Mouse (Mus musculus) midbrain, embryonic 11.5 days (tissue): ENCODE data around the gene Aebp2. TPM values are rescaled to one million over a fixed set of nuclear protein-coding genes. Genes with fewer than 3 reads are reported as not detected.

ENCODE experiments used
- ATAC-seq: fragments of 200-750 bp; cut with Nextera tagmentation; 2 replicates; pipeline ENCODE4 v1.8.0; 2017; ENCODE audit warnings: moderate TSS enrichment, moderate library complexity; ENCODE audit not compliant: low FRiP score
- DNase-seq: peaks from one replicate; pipeline ENCODE4 v3.0.0; 2015; ENCODE audit warnings: low spot score; ENCODE audit errors: missing footprints
- H3K27ac ChIP-seq: fragments of 300-500 bp; sonication (generic); 2 replicates; pipeline ENCODE4 v1.5.1; 2014; ENCODE audit warnings: low read depth, low read length
- H3K27me3 ChIP-seq: fragments of 300-500 bp; sonication (generic); 2 replicates; pipeline ENCODE4 v1.6.1; 2014; ENCODE audit warnings: mild to moderate bottlenecking, low read length, moderate library complexity, mixed read lengths; ENCODE audit not compliant: control insufficient read depth, insufficient read depth
- H3K36me3 ChIP-seq: fragments of 300-500 bp; sonication (generic); 2 replicates; pipeline ENCODE4 v1.6.1; 2014; ENCODE audit warnings: mild to moderate bottlenecking, low read length, moderate library complexity, mixed read lengths; ENCODE audit not compliant: control insufficient read depth, insufficient read depth
- H3K4me1 ChIP-seq: fragments of 300-500 bp; sonication (generic); 2 replicates; pipeline ENCODE4 v1.6.1; 2014; ENCODE audit warnings: low read length; ENCODE audit not compliant: control insufficient read depth, insufficient read depth
- H3K4me2 ChIP-seq: fragments of 300-500 bp; sonication (generic); 2 replicates; pipeline ENCODE4 v1.6.1; 2014; ENCODE audit warnings: mild to moderate bottlenecking, moderate library complexity
- H3K4me3 ChIP-seq: fragments of 300-500 bp; sonication (generic); 2 replicates; pipeline ENCODE4 v1.5.1; 2014; ENCODE audit warnings: low read depth, low read length
- H3K9ac ChIP-seq: fragments of 300-500 bp; sonication (generic); 2 replicates; pipeline ENCODE4 v1.6.1; 2014; ENCODE audit warnings: low read length
- H3K9me3 ChIP-seq: fragments of 300-500 bp; sonication (generic); 2 replicates; pipeline ENCODE4 v1.6.1; 2016; ENCODE audit warnings: low read length; ENCODE audit not compliant: control insufficient read depth
- WGBS: fragments of 180-500 bp; shearing (Covaris S2); extraction: QIAGEN DNeasy Blood & Tissue Kit; methylation state at CpG from one replicate; pipeline ENCODE4 v1.1.7; 2014; 5-methylcytosine and 5-hydroxymethylcytosine counted together
- polyA plus RNA-seq: library from polyadenylated mRNA; unstranded; fragments of >200 nt; fragmentation: Nextera tagmentation; extraction: Ambion mirVana; gene quantifications from 2 replicates; pipeline ENCODE4 v1.2.1, GENCODE M21; 2014

Aebp2 gene
- polyA plus RNA-seq, 1 experiment from 2014 or later: 22.3 TPM

DNA sequence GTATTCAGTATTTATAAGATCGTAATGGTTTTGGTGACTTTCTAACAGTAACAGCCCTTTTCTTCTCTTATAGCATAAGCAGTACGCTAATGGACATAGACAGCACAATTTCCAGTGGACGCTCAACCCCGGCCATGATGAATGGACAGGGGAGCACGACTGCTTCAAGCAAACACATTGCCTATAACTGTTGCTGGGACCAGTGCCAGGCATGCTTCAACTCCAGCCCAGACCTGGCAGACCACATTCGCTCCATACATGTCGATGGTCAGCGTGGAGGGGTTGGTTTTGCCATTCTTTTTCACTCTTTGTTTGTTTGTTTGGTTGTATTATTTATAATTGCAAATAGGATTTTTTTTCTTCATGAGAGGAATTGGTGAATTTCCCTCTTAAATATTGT, 11.2 kb downstream of the Aebp2 start:
- 95% methylated on average over 8 of the region's 8 CpGs for WGBS
- Histone ChIP-seq H3K4me3 (no peak overlapping the region), H3K9me3 (no peaks in the 10 kb centered on the region), H3K27ac (no peak overlapping the region), H3K4me1 (peaks cover 11% of the 10 kb centered on the region), H3K36me3 (peaks cover 9% of the 10 kb centered on the region; the same call in 1 of the 2 replicates), H3K9ac (no peak overlapping the region), H3K27me3 (no peaks in the 10 kb centered on the region), H3K4me2 (no peak overlapping the region)
- ATAC-seq (no peak), DNase-seq (peak; percentile 71)

DNA sequence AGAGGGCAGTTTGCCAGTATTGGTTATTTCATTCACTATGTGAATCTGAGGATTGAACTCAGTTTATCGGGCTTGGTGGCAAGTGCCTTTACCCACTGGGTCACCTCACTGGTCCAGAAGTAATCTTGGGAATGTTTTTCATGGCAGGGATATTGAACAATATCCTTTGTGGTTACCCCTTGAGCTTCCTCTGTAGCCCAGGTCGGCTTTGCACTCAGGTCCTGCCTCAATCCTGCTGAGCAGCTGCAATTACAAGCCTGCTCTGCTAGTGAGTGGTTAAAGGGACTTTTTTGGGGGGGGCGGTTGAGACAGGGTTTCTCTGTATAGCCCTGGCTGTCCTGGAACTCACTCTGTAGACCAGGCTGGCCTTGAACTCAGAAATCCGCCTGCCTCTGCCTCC, 13.8 kb downstream of the Aebp2 start:
- no peak for DNase-seq
- WGBS: 95% methylated on average over 4 of the region's 4 CpGs

DNA sequence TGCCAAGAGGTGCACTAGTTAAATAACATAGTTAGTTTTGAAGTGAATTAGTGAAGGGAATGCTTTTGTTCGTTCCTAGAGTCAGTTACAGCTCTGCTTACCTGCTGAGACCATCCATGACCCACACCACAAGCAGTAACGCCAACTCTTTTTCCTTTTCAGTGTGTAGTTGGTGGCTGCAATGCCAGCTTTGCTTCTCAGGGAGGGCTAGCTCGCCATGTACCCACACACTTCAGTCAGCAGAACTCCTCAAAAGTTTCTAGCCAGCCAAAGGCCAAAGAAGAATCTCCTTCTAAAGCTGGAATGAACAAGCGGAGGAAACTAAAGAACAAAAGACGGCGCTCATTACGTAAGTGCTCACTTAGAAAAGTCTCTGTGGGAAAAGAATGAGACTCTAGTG, 19.5 kb downstream of the Aebp2 start:
- H3K4me3 ChIP-seq: no peak overlapping the region
- H3K27me3 ChIP-seq: no peaks in the 10 kb centered on the region
- ATAC-seq: no peak
- H3K9ac ChIP-seq: no peak overlapping the region
- no peak overlapping the region for H3K27ac ChIP-seq
- no peak for DNase-seq
- H3K4me1 ChIP-seq: no peaks in the 10 kb centered on the region
- no peak overlapping the region for H3K4me2 ChIP-seq
- WGBS: 90% methylated on average over 7 of the region's 7 CpGs
- no peaks in the 10 kb centered on the region for H3K9me3 ChIP-seq
- H3K36me3 ChIP-seq: peaks cover 27% of the 10 kb centered on the region

More for the DNA sequence above, 13.8 kb downstream of the Aebp2 start:
- H3K36me3 ChIP-seq: peaks cover 18% of the 10 kb centered on the region; the same call in 1 of the 2 replicates
- no peak overlapping the region for H3K27ac ChIP-seq
- no peaks in the 10 kb centered on the region for H3K27me3 ChIP-seq
- H3K4me3 ChIP-seq: no peak overlapping the region
- H3K4me2 ChIP-seq: no peak overlapping the region
- ATAC-seq: no peak
- H3K9ac ChIP-seq: no peak overlapping the region
- H3K4me1 ChIP-seq: no peaks in the 10 kb centered on the region
- H3K9me3 ChIP-seq: no peaks in the 10 kb centered on the region

DNA sequence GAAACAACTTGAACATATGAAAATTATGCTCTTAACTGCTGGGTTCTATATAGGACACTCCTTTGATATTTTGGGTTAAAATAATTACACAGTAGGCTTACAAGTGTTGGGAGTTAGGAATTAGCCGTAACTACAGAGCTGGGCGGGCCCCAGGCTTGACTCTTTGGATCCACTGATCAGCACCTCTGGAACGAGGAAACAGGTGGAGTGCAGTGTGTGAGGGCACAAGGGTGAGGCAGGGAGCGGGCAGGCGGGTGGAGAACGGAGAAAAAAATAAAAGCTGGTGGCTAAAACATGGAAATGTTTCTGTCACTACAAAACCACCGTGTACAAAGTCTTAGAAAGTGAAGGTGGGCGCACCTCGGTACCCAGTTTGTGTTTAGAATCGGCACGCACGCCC, 20.2 kb downstream of the Aebp2 start:
- no peaks in the 10 kb centered on the region for H3K4me1 ChIP-seq
- no peaks in the 10 kb centered on the region for H3K9me3 ChIP-seq
- no peak overlapping the region for H3K4me3 ChIP-seq
- no peak overlapping the region for H3K27ac ChIP-seq
- DNase-seq (no peak), ATAC-seq (no peak)
- peaks cover 28% of the 10 kb centered on the region for H3K36me3 ChIP-seq
- no peaks in the 10 kb centered on the region for H3K27me3 ChIP-seq
- no peak overlapping the region for H3K9ac ChIP-seq
- WGBS: 96% methylated on average over 12 of the region's 12 CpGs
- no peak overlapping the region for H3K4me2 ChIP-seq

DNA sequence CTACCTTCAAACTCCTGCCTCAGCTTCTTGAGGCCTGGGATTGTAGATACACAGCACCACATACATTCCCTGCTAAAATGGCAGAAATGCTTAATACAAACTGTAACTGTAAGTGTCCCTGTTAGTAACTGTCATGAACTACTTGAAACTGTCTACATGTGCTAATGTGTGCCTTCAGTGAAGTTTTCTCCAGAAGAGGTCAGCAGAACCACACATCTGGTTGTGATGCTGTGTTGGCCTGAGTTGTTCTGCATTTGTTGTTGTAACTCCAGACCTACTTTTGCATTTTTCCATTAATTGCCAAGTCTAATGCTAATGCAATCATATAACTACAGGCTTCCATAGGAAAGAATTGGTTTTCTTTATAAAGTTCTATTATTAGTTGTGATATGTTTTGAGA, 23.5 kb downstream of the Aebp2 start:
- Histone ChIP-seq H3K9me3 (no peaks in the 10 kb centered on the region), H3K36me3 (peaks cover 18% of the 10 kb centered on the region), H3K9ac (no peak overlapping the region), H3K4me3 (no peak overlapping the region), H3K4me1 (no peaks in the 10 kb centered on the region), H3K4me2 (no peak overlapping the region), H3K27ac (no peak overlapping the region), H3K27me3 (no peaks in the 10 kb centered on the region)
- DNase-seq (no peak), ATAC-seq (no peak)

DNA sequence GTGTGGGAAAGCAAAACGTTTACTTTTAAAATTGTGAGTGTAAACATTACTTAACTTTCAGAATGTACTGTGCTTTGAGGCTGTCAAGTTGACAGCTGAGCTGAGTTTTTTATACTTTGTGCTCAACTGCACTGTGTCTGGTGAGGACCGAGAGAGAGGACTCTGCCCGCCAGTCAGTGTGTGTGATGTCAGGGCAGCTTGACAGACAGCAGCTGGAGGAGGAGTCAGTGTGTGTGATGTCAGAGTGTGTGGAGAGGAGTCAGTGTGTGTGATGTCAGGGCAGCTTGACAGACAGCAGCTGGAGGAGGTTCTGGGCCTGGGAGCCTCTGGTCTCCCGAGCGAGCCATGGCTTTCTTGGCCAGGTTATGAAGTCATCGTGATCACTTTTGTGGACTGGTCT, 24.4 kb downstream of the Aebp2 start:
- Histone ChIP-seq H3K27me3 (no peaks in the 10 kb centered on the region), H3K4me3 (no peak overlapping the region), H3K4me1 (no peaks in the 10 kb centered on the region), H3K4me2 (no peak overlapping the region), H3K27ac (no peak overlapping the region), H3K9me3 (no peaks in the 10 kb centered on the region), H3K9ac (no peak overlapping the region), H3K36me3 (peaks cover 15% of the 10 kb centered on the region)
- ATAC-seq: peak; percentile 46; the same call in 1 of the 2 replicates
- 86% methylated on average over 6 of the region's 6 CpGs for WGBS
- no peak for DNase-seq

DNA sequence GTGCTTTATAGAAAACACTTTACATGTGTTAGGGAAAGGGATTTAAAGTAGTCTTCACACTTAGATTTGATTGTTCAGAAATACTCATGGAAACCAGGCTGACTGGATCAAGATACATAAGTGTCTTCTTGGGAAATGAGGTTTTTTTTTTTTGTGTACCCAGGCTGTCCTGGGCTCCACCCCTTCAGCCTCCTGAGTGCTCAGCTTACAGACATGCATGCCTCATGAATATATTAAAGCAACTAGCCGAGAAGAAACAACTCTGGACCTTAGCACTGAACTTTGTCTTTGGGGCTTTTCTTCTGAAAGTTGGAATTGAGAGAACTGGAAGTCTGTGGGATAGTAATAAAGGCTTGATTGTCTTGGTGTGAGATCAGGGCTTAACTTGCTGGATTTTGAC, 27.3 kb downstream of the Aebp2 start:
- H3K27ac ChIP-seq: no peak overlapping the region
- WGBS: 37% methylated on average over 1 of the region's 1 CpGs
- no peaks in the 10 kb centered on the region for H3K27me3 ChIP-seq
- no peaks in the 10 kb centered on the region for H3K4me1 ChIP-seq
- H3K9me3 ChIP-seq: no peaks in the 10 kb centered on the region
- H3K4me2 ChIP-seq: no peak overlapping the region
- DNase-seq (no peak), ATAC-seq (no peak)
- peaks cover 13% of the 10 kb centered on the region for H3K36me3 ChIP-seq
- no peak overlapping the region for H3K4me3 ChIP-seq
- no peak overlapping the region for H3K9ac ChIP-seq

DNA sequence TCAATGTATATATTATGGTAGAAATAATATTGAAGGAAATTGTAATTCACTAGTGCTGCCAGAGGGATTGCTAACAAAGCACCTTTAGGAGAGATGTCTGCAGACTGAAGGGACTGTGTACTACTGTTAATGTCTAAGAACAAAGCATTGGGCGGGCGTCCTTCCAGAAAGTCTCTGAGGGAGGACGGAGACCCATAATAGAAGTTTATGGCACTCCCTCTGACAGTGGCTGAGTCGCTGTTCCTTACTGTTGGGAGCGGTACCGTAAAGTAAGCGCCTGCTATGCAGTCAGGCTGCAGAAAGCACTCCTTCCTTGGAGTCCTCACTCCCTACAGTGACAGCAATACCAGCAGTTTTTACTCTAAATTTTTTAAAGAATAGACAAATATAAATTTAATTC, 29.5 kb downstream of the Aebp2 start:
- Histone ChIP-seq H3K9ac (no peak overlapping the region), H3K4me3 (no peak overlapping the region), H3K27ac (no peak overlapping the region), H3K9me3 (no peaks in the 10 kb centered on the region), H3K4me1 (no peaks in the 10 kb centered on the region), H3K36me3 (peaks cover 8% of the 10 kb centered on the region), H3K27me3 (no peaks in the 10 kb centered on the region), H3K4me2 (no peak overlapping the region)
- DNase-seq: no peak
- no peak for ATAC-seq
- WGBS: 97% methylated on average over 7 of the region's 7 CpGs

DNA sequence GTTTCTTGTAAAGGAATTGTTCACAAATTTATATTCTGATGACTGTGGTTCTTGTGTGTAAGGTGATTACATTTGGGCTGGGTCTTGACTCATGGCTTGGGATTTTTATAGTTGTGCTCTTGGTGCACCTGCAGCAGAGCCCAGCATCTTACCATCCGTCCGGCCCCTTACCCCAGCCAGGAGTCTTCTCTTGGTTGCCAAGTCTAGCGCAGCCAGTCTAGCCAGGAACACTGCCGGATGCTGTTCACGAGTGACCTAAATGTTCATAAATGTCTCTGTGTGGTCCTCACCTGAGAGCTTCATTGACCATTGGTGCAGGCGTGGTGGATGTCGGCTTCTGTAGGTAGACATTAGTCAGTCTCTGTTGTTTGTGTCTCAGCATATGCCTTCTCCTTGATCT, 33.0 kb downstream of the Aebp2 start:
- WGBS: 95% methylated on average over 7 of the region's 7 CpGs
- no peaks in the 10 kb centered on the region for H3K4me1 ChIP-seq
- no peak overlapping the region for H3K4me2 ChIP-seq
- DNase-seq (no peak), ATAC-seq (no peak)
- H3K36me3 ChIP-seq: peaks cover 3% of the 10 kb centered on the region; the same call in 1 of the 2 replicates
- H3K9me3 ChIP-seq: no peaks in the 10 kb centered on the region
- no peak overlapping the region for H3K9ac ChIP-seq
- no peak overlapping the region for H3K4me3 ChIP-seq
- H3K27me3 ChIP-seq: no peaks in the 10 kb centered on the region
- H3K27ac ChIP-seq: no peak overlapping the region

DNA sequence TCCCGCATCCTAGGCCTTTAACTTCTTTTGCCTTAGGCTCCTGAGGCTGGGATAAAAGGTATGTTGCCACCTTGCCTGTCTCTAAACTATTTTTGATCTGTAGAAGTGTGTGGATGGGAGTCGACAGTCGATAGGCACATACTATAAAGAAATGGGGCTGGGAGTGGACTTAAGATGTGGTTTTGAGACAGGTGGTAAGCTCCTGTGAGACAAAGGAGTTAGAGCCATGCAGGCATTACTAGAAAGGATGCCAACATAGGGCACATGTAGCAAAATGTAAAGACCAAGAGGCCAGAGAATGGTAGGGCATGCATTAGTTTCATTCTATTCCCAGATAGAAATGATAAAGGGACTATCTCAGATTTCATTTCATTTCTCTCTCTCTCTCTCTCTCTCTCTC, 34.5 kb downstream of the Aebp2 start:
- DNase-seq: no peak
- no peaks in the 10 kb centered on the region for H3K4me1 ChIP-seq
- H3K4me3 ChIP-seq: no peak overlapping the region
- H3K9me3 ChIP-seq: no peaks in the 10 kb centered on the region
- ATAC-seq: no peak
- WGBS: 90% methylated on average over 3 of the region's 3 CpGs
- no peaks in the 10 kb centered on the region for H3K27me3 ChIP-seq
- H3K27ac ChIP-seq: no peak overlapping the region
- H3K9ac ChIP-seq: no peak overlapping the region
- no peak overlapping the region for H3K4me2 ChIP-seq
- H3K36me3 ChIP-seq: peaks cover 3% of the 10 kb centered on the region; the same call in 1 of the 2 replicates
